Mouse (Mus musculus): ENCODE results near the gene Tsc22d4.

Tsc22d4 gene

GRCm38 (mm10) chr5:137745214-137746171 is at the start of gene Tsc22d4:
Gene Tsc22d4, plus strand, starts transcription at chr5:137745730.
- DNase-seq (ENCODE audit: low read depth, low spot score), result peak; percentile 84

GRCm38 (mm10) chr5:137695930-137696329 is 49.6 kb upstream of the Tsc22d4 start:
- DNase-seq (ENCODE audit: low read depth, low spot score), result no peak

- DNase-seq (ENCODE audit: low read depth, low spot score), result no peak
Observed at GRCm38 (mm10) chr5:137699080-137699479, 46.5 kb upstream of the Tsc22d4 start.

GRCm38 (mm10) chr5:137699850-137700249 is 45.7 kb upstream of the Tsc22d4 start:
- no peak for DNase-seq (ENCODE audit: low read depth, low spot score)

- no peak for DNase-seq (ENCODE audit: low read depth, low spot score)
Observed at GRCm38 (mm10) chr5:137705242-137705641, 40.3 kb upstream of the Tsc22d4 start.

GRCm38 (mm10) chr5:137706913-137707633 is 38.5 kb upstream of the Tsc22d4 start:
- peak; percentile 45 for DNase-seq (ENCODE audit: low read depth, low spot score)

GRCm38 (mm10) chr5:137713454-137713853 is 32.1 kb upstream of the Tsc22d4 start:
- DNase-seq (ENCODE audit: low read depth, low spot score), result no peak

- DNase-seq (ENCODE audit: low read depth, low spot score), result no peak
Observed at GRCm38 (mm10) chr5:137715685-137716084, 29.8 kb upstream of the Tsc22d4 start.

GRCm38 (mm10) chr5:137718020-137718790 is 27.3 kb upstream of the Tsc22d4 start:
- no peak for DNase-seq (ENCODE audit: low read depth, low spot score)

GRCm38 (mm10) chr5:137719088-137719487 is 26.4 kb upstream of the Tsc22d4 start:
- DNase-seq (ENCODE audit: low read depth, low spot score), result no peak

GRCm38 (mm10) chr5:137720558-137721164 is 24.9 kb upstream of the Tsc22d4 start:
- DNase-seq (ENCODE audit: low read depth, low spot score), result peak; percentile 12

GRCm38 (mm10) chr5:137723840-137724239 is 21.7 kb upstream of the Tsc22d4 start:
- no peak for DNase-seq (ENCODE audit: low read depth, low spot score)

GRCm38 (mm10) chr5:137726767-137727166 is 18.8 kb upstream of the Tsc22d4 start:
- DNase-seq (ENCODE audit: low read depth, low spot score), result no peak

GRCm38 (mm10) chr5:137733638-137734288 is 11.8 kb upstream of the Tsc22d4 start:
- no peak for DNase-seq (ENCODE audit: low read depth, low spot score)

GRCm38 (mm10) chr5:137734289-137735061 is 11.1 kb upstream of the Tsc22d4 start:
- peak; percentile 78 for DNase-seq (ENCODE audit: low read depth, low spot score)

GRCm38 (mm10) chr5:137737400-137737940 is 8.1 kb upstream of the Tsc22d4 start:
- DNase-seq (ENCODE audit: low read depth, low spot score), result no peak

GRCm38 (mm10) chr5:137738516-137738915 is 7.0 kb upstream of the Tsc22d4 start:
- no peak for DNase-seq (ENCODE audit: low read depth, low spot score)

GRCm38 (mm10) chr5:137739471-137739870 is 6.1 kb upstream of the Tsc22d4 start:
- DNase-seq (ENCODE audit: low read depth, low spot score), result no peak

GRCm38 (mm10) chr5:137740506-137740905 is 5.0 kb upstream of the Tsc22d4 start:
- no peak for DNase-seq (ENCODE audit: low read depth, low spot score)

Data from forelimb bud, embryonic 11.5 days (tissue).